Mouse (Mus musculus): ENCODE results near the gene Ugt1a5. TPM values are rescaled to one million over a fixed set of nuclear protein-coding genes. Genes with fewer than 3 reads are reported as not detected.
"Not testable (repeated sequence)": the region's sequence is repeated elsewhere in the genome, so short reads cannot be mapped to it uniquely, and the experiment has no call there.

Ugt1a5 gene
- total RNA-seq, 2 experiments from 2014 or later = 0.36 TPM; not detected in 1

DNA sequence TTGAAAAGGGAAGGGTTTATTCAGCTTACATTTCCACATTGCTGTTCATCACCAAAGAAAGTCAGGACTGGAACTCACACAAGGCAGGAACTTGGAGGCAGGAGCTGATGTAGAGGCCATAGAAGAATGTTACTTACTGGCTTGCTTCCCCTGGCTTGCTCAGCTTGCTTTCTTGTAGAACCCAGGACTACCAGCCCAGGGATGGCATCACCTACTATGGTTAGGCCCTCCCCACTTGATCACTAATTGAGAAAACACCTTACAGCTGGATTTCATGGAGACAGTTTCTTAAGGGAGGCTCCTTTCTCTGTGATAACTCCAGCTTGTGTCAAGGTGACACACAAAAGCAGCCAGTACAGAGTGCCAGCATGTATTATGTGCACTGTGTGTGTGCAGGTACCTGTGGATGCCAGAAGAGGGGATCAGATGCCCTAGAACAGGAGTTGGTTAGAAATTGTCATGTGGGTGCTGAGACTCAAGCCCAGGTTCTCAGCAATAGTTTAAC is 57.3 kb downstream of the Ugt1a5 start:
- intact Hi-C loops (cut with DNase I); DNase-seq: not testable (repeated sequence)

DNA sequence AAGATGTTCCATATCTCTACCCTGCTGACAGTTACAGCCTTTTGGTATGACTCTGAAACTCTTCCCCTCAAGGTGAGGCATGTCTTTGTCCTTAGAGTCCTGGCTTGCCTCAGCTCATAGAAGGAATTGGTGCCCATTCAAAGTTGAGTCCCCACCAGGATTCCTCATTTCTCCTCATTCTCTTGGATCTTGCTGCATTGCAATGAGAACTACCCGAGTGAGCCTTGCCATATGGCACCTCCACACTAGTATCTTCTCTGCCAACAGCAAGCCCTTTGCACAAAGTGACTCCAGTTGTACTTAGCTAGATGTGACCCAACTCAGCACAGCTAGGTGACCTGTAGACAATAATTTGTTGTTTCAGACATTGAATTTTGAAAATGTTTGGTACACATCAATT is 57.8 kb downstream of the Ugt1a5 start:
- intact Hi-C loops (cut with DNase I) = no loop called here
- DNase-seq = no peak

DNA sequence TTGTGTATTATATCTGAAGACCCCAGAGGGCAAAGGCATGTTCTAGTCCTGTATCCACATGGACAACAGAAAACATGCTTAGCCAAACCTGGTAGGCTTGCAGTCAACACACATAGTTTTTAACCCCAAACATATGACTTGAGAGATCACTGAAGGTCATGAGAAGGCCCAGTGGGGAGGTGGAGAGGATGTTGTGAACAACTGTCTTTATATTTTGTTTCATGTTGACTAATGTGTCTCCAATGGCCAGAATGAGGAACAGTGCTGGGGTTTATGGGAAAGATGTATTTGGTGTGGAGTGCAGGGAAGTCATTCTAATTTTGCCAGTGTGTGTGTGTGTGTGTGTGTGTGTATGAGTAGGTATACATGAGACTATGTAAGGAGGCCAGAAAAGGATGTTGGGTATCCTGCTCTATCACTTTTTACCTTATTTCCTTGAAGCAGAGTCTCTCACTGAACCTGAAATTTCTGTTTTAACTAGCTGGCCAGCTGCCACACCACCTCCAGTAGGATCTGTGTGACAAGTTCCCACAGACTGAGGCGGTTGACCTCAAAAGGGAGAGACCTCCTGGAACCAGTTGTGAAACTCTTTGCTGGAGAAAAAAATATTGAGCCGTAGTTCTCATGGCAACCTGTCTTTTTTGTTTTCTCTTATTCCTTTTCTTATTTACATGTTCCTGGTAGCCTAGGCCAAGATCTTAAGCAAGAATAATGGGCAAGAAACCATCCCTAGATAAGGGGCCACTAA is 58.4 kb downstream of the Ugt1a5 start:
- intact Hi-C loops (cut with DNase I) = no loop called here
- no peak for DNase-seq

DNA sequence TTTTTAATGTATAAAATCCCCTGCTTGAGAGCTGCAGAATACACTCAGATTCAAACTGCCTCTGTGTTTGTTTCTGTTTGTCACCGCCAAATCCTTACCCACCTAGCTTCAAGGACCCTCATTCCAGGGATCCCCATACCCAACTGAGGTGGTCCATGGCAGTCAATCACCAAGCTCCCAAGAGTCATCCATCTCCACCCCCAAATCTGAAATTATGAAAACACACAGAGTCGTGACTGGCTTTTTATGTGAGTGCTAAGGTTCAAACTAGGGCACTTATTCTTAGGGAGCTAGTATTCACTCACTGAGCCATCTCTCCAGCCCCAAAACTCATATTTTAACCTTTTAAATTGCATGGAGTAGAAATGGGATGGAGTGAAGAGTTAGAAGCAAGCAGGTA is 59.5 kb downstream of the Ugt1a5 start:
- intact Hi-C loops (cut with DNase I); DNase-seq: not testable (repeated sequence)

DNA sequence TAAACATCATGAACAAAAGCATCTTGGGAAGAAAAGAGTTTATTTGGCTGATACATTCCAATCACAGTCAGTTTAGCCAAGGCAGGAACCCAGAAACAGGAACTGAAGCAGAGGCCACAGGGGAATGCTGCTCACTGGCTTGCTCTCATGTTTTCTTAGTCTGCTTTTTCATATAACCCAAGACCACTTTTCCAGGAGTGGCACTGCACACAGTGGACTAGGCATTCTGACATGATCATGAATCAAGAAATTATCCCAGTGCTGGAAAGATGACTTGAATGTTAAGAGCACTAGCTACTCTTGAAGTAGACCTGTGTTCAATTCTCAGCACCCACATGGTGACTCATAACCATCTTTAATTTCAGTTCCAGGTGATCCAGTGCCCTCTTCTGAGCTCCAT is 59.9 kb downstream of the Ugt1a5 start:
- intact Hi-C loops (cut with DNase I) = no loop called here
- no peak for DNase-seq

DNA sequence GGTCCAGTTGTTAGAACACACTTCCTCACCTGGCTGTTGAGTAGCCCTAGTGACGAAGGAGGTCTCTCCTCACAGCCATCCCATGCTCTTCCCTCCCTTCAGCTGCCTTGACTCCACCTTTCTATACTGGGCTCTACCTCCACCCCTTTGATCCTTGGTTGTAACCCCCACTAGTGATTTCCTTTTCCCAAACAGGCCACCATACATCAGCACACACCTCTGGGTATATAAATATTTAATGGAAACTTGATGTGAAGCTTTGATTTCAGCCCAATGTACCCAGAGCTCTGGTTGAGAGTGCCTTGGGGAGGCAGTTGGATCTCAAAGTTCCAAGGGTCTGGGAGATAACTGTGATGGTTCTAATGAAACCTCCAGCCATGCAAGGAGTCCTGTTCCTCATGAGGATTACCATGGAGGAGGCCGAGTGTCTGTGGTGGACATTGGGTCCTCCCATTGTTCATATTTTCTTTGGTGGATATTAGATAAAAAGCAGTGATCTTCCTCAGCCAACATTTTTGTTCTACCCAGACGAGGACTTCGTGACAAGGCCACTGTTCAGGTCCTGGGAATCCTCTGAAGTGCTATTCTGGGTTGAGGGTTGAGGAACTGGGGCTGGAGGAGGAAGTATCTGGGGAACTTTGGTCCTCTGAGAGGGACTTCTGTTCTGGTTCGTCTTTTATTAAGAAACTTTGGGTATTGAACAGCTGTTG is 61.0 kb downstream of the Ugt1a5 start, which contains the start of gene Mroh2a:
TSS of gene Mroh2a (plus strand) at position 317 of the 710 bp plus-strand sequence.
- intact Hi-C loops (cut with DNase I) = no loop called here
- DNase-seq = no peak

DNA sequence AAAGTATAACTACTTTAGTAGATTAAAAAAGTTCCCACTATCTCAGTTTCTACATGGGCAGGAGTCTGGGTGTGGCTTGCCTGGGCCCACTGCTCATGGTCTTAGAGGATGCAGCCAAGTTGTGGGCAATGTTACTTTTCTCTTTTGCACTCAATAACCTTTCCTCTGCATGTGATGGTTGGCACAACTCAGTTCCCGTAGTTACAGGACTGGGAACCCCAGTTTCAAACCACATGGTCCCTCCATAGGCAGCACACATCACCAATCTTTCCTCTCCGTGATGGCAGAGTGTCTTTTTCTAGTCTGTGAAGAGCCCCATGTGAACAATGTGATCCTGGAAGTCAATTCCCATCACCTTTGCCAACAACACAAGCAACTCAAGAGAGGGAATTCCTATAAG is 61.7 kb downstream of the Ugt1a5 start:
- DNase-seq = no peak
- intact Hi-C loops (cut with DNase I) = no loop called here

DNA sequence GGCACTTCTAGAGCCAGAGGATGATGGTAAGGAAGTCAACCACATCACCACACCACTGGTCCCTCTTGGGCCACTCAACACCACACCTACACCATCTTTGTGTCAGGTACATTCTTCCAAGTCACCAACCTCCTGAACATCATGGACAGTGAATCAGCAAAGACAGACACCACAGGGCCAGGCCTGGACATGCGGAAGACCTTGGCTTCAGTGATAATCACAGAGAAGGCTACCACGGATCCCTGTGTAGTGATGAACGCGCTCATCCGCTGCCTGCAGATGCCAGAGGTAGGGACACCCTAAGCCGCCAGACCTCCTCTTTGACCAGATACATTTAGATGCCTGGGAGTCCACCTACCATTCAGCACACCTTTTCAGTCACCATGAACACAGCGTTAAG is 62.3 kb downstream of the Ugt1a5 start:
- intact Hi-C loops (cut with DNase I) = no loop called here
- no peak for DNase-seq

DNA sequence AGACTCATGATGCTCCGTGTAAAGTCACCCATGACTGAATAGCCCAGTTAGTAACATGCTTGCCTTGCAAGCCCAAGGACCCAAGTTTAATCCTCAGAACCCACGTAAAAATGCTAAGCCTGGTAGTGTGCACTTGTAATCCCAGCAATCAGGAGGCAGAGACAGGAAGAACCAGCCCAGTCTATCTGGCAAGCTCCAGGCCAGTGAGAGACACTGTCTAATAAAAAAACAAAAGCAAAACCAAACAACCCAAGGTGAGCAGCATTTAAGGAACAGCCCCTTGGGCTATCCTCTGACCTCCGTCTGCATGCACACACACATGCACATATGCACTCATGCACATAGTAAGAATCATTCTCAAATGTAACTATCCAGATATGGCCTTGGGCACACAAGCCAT is 63.8 kb downstream of the Ugt1a5 start:
- intact Hi-C loops (cut with DNase I) = no loop called here

DNA sequence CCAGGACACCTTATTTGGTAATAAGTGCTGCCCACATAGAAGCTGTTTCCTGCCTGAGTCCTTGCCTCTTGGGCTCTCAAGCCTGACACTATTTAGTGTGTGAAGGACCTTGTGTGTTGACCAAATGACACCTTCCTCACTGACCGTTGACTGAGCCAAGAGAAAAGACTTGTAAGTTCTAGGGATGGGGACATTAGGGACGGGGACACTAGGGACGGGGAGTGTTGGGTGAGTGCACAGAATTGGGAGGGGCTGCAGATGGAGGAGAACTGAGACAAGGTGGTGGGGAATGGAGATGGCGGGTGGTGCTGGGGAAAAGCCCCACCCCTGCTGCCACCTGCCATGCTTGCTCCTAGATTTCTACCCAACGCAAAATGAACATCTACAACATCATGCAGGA is 64.2 kb downstream of the Ugt1a5 start:
- DNase-seq = no peak
- intact Hi-C loops (cut with DNase I) = no loop called here

More for the DNA sequence above, 63.8 kb downstream of the Ugt1a5 start:
- DNase-seq = no peak

DNA sequence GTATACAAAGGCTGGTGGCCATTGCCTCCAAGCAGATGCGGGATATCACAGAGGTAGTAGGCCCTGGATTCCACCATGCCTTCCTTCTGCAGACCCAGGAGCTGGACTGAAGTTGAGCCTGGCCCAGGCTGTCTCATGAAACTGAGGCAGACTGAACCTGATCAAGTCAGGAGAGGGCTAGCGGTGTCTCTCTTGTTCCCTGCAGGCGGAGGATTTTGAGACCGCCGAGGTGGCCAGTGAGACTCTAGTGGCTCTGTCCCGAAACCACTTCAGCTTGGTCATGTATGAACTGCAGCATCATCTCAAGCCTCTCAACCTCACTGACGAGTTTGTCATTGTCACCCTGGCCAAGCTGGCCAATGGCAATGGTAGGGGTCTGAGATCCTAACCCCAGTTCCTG is 64.6 kb downstream of the Ugt1a5 start:
- no peak for DNase-seq
- intact Hi-C loops (cut with DNase I) = no loop called here

DNA sequence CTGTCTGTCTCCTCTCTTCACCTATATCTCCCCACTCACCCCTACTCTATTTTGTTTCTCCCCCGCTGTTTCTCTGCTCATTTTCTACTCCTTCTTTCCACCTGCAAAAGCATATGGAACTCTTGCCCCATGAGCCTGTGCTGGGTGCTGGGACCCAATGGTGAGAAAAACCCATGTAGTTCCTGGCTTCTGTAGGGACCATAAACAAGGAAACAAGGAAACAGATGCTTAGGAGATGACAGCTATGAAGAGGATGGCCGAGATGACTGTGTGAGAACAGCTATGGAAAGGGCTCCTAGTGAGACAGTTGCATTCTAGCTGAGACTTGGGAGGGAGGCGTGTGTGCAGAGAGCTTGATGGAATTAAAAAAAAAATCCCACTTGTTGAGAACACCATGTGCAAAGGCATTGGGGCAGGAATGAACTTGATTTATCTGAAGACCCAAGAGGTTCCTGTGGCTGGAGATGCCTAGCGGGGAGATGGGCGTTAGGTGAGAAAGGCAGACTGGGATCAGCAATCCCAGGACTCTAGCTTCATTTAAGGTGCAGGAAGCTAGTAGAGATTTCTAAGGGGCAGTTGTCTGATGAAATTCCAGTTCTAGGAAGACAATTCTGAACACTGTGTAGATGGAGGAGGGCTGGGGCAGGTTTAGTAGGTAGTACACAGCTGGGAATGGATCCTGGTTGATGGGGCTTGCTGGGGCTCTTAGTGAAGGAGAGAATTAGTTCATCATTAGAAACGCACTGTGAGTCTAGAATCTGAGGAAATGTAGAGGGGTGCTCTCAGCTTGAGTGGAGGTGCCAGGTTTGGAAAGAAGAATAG is 65.4 kb downstream of the Ugt1a5 start:
- no peak for DNase-seq
- intact Hi-C loops (cut with DNase I) = no loop called here

DNA sequence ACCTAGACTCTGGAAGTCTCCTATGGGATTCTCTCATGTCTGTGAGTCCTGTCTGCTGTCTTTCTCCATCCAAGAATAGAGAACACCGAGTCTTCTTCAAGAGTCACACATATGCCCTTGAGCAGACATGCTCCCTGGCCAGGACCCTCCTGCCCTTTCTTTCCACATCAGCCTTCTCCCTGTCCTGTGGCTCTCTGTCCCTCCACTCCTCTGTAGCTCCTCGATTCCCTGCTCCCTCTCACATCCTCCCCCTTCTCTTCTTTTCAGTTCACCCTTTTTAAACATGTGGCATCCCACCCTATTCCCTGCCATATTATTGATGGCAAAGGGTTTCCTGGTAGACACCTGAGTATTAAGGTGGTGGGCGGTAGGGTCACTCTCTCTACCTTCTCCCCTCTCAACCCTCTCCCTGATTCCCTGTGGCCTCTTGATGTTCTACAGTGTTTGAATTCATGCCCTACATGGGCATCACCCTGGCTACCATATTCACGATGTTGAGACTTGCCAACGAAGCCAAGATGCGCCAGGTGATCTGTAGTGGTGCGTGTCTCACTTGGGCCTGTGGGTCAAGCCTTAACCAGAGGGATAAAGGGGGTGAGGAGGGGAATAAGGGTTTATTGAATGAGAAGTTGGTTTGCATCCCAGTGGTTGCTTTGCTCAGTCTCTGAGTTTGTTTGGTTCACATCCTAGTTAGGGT is 66.1 kb downstream of the Ugt1a5 start:
- DNase-seq = no peak
- intact Hi-C loops (cut with DNase I) = no loop called here

DNA sequence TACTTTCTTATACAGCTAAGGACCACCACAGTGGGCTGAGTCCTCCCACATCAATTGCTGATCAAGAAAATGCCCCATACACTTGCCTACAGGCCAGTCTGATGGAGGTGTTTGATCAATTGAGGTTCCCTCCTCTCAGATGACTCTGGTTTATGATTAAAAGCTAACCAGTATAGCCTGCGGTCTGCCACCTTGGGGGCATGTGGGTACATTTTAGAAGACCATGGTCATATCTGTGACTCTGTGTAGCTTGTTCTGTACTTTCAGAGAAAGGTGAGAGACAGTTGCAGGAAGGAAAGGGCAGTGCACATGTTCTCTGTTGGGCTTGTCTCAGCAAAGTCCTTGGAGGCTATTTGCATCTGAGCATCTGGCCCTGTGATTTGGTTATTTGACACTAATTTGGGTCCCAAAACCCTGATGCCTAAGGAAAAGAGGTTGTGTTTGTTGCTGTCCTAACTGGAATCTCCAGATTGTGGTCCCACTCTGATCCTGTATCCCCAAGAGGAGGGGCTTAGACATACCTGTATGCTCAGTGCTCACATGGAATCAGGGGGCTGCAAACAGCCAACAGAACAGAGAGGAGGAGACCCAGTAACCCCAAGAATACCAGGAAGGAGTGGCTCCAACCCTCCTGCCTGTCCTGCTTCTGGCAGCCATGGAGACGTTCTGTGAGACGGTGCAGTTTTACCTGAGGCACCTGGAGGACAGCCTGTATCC is 67.0 kb downstream of the Ugt1a5 start:
- DNase-seq = no peak
- intact Hi-C loops (cut with DNase I) = no loop called here

DNA sequence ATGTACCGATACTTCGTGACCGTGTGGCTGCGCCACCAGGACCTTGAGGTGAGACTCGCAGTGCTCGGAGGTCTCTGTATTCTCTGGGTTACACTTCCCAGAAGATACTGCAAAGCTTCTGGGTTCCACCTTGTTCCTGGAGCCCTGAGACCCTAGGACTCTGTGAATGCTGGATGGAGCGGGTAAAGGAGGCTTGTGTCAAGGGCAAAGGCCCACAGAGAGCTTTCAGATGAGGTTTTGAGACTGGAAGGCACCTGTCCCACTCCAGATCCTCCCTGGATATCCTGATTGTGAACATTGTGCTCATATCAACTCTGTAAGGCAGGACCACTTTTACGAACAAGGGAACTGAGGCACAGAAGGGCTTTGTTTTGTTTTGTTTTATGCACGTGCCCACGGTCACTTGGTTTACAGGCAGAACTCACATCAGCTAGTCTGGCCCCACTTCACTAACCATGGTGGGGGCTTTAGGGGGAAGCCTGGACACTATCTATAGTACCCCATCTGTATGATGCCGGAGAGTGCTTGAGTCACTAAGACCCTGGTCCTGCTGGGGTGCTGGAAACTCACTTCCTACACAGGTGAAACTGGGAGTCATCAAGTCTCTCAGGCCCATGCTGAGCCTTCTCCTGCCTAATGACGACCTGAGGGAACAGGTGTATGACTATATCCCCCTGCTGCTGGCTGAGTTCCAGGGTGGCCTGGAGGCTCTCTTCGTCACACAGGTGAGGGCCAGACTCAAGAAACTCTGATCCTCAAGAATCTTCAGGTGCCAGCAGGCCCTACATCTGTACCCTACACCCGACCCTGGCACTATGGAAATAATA is 67.8 kb downstream of the Ugt1a5 start:
- intact Hi-C loops (cut with DNase I) = no loop called here
- no peak for DNase-seq

DNA sequence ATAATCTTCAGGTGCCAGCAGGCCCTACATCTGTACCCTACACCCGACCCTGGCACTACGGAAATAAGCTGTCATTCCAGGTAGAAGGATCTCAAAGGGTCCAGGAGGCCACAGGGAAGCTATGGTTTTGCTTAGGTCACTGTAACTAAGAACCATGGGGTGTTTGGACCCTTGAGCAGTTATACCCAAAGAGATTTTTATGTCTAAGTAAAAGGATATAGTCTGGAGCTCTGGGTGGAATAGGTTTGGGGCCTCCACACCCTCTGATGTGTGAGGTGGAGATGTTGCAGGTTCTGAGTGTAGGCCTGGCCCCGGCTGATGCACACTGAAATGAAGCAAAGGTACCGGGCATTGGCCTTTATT is 68.4 kb downstream of the Ugt1a5 start:
- no peak for DNase-seq
- intact Hi-C loops (cut with DNase I) = no loop called here

DNA sequence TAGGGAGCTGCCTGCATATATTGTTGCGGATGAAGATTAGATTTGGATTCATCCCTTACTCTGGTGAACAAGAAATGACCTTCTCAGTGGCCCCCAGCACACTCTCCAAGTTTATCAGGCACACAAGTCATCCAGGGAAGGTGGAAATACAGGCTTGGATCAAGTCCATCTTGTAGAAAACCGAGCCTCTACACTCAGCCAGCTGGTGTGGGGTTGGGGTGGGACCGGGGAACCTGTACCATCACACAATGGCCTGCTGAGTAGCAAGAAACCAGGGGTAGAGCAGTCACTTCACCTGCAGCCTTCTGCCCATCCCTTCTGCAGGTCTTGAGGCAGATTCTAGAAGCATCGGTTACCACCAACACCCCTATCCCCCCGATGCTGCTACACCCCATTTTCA is 68.8 kb downstream of the Ugt1a5 start:
- no peak for DNase-seq

DNA sequence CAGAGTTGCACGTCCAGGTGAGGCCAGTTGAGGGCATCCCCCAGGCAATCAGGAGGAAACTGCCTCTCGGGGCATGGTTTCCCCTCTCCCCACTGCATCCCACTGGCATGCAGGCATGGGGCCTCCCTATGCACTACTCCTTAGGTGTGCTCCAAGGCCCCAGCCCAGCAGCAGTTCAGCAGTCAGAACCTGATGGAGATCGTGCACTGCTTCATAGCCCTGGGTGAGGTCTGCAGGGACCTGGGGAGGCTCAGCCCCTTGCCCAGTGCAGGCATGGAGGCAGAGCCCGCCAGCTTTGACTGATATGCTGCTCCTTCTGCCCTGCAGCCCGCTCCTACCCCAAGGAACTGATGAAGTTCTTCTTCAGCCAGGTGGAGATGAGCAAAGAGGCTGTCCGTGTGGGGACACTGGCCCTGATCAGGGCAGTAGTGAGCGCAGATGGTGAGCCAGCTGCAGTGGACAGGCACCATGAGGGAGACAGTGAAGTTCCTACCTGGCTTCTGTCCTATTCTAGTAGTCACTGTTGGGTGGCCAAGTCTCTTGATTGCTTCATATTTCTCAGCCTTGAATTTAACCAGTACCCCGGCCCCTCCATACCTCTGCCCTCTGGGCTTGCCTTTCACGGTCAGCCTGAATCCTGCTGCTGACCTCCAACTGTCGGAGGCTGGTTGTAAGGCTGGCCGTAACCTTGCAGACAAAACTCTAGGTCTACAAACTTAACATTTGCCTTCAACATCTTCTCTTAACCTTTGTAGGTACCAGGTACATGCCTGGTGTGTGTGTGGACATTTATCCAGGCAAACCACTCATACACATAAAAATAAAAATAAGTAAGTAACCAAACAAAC is 69.5 kb downstream of the Ugt1a5 start:
- DNase-seq = no peak
- intact Hi-C loops (cut with DNase I) = no loop called here

More for the DNA sequence above, 68.8 kb downstream of the Ugt1a5 start:
- intact Hi-C loops (cut with DNase I) = no loop called here

Data from left cerebral cortex, postnatal 4 days (tissue).